Mouse (Mus musculus) left cerebral cortex, postnatal 25 days (tissue): ENCODE results near the gene Hoxa3. TPM values are rescaled to one million over a fixed set of nuclear protein-coding genes. Genes with fewer than 3 reads are reported as not detected.

Experiments
- DNase-seq, 2 experiments: peaks; one replicate each; pipeline ENCODE4 v3.0.0; 2022; ENCODE audit warnings: low spot score in 2 of 2, mixed read lengths in 1 of 2
- intact Hi-C: fragments of 180-260 bp; cut with DNase I; formaldehyde crosslinking; loops from one replicate; pipeline ENCODE4 v1.15.1; 2025
- total RNA-seq, 2 experiments: library from RNA; stranded (reverse); gene quantifications; 2 replicates each; pipeline ENCODE4 v1.2.3; 2021

Hoxa3 gene
- total RNA-seq, 2 experiments from 2014 or later: not detected

DNA sequence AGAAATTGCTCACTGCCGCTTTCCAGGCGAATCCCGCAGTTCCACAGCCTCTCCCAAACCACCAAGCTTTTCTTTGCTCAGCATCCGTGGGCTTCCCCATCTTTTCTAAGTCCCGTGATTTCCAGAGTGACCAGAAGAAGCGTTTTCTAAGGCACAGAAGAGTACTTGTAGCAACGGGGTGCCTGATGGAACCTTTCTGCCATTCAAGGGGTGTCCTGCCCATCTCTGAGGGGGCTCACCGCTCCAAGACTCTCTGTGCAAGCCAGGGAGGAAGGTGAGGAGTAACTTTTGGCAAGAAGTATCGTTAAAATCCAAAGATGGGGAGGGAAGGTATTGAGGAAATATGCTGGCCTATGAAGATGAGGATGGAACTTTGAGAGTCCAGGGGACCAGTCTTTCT, 35.3 kb downstream of the Hoxa3 start:
- intact Hi-C loops: no loop called here
- DNase-seq: no peak

DNA sequence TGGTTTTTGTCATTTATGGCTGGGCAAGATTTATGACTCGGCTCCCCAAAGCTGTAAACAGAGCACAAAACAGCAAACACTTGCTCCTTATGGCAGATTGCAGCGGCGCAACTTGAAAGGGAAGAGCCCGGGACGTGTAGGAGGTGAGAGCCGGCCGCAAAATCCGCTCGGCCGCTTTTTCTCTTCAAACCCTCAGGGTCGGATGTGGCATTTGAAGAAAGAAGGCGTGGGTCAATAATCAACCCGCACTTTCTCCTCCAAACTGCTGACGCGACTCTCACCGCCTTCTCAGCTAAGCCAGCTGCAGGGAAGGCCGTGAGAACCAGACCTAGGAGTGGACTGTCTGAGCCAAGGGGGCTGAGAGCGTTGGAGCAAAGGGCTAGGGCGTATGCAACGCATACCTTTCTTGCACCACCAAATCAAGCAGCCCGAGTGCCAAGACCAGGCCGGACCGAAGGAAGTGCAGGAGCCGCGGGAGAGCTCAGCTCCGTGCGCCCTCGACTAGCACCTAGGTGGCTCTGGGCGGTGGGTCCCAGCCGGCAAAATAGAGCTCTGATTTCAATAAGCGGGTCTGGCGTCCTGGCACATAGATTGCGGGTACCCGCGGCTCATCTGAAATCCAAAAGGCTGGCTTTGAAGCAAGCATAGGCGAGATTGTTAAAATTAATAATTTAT, 35.9 kb downstream of the Hoxa3 start, which contains the start of gene 5730596B20Rik:
5730596B20Rik (plus strand) TSS at position 438 of the 675 bp plus-strand sequence.
- no peak for DNase-seq
- intact Hi-C loops: no loop called here

GRCm38 (mm10) chr6:52176391-52176790, 36.7 kb downstream of the Hoxa3 start:
- intact Hi-C loops: no loop called here
- no peak for DNase-seq

- intact Hi-C loops: no loop called here
- DNase-seq: no peak
Observed at GRCm38 (mm10) chr6:52175864-52176263, 37.3 kb downstream of the Hoxa3 start.

DNA sequence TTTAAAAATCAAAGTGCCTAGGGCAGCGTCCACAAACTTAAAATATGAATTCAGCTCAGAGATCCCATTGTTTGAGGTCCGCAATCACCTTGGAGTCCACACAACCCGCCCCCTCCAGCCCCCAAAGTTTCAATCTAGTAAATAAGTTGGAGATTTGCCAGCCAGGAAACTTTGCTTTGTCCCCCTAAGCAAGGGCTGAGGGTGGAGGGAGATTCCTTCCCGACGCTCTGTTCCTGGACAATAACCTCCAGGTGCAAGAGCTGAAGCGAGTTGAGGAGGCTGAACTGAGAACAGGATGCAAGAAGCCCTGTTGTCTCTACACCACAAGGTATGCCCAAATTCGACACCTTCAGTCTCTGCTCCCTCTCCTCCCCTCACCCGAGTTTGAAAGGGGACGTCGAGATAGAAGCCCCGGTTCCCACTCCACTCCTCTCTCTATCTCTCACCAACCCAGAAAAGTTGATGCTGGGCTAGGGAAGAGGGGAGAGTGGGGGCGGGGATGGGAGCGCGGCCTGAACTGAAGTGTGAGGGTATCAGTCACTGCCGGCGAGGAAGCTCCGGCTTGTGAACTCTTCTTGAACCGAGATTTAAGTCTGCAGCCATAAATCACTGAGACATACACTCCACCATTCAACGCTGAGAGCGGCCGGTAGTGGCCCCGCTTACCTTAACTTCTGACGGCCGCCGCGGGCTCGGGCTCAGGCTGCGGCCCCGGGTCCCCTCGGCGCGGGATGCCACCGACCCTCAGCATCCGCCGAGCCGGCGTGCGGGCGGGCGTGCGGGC, 38.0 kb downstream of the Hoxa3 start:
- intact Hi-C loops: no loop called here
- no peak for DNase-seq

DNA sequence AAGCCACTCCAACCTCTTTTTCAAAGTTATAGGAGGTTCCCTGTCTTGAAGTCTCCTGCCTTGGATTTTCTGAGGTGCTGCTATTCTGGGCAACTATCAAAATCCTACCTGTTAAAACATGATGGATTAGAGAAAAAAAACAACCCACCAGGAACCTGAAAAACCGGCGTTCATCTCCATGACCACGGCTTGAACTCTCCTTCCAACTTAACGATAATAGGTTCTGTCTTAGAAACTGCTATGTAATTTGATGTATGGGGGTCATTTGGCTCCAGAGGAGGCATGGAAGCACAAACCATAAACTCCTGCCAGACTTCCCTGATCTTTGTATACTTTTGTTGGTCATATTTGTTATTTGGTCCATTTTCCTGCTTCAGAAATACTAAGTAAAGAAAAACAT, 39.5 kb downstream of the Hoxa3 start:
- intact Hi-C loops: no loop called here
- no peak for DNase-seq

GRCm38 (mm10) chr6:52172501-52172900, 40.6 kb downstream of the Hoxa3 start:
- intact Hi-C loops: no loop called here
- DNase-seq: no peak

- DNase-seq: no peak
- intact Hi-C loops: no loop called here
Observed at GRCm38 (mm10) chr6:52171938-52172337, 41.2 kb downstream of the Hoxa3 start.

DNA sequence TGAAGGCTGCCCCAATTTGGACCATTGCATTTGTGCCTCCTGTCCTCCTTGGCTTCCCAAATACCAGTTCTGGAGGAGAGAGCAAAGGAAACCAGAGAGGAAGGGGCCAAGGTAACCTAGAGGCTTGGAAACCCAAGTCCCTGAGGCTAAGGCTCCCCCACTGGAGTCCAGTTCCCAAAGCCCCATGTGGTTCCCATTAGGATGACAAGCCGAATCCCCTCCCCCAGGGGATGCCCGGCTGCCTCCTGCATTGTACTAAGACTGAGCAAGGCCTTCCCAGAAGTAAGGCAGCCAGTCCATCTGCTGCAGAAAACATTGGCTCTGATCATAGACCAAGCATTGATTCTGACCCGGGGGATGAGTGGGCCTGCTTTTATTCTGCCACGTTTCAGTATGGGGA, 41.8 kb downstream of the Hoxa3 start:
- intact Hi-C loops: no loop called here
- no peak for DNase-seq

GRCm38 (mm10) chr6:52170898-52171223, 42.3 kb downstream of the Hoxa3 start:
- intact Hi-C loops: no loop called here
- no peak for DNase-seq

DNA sequence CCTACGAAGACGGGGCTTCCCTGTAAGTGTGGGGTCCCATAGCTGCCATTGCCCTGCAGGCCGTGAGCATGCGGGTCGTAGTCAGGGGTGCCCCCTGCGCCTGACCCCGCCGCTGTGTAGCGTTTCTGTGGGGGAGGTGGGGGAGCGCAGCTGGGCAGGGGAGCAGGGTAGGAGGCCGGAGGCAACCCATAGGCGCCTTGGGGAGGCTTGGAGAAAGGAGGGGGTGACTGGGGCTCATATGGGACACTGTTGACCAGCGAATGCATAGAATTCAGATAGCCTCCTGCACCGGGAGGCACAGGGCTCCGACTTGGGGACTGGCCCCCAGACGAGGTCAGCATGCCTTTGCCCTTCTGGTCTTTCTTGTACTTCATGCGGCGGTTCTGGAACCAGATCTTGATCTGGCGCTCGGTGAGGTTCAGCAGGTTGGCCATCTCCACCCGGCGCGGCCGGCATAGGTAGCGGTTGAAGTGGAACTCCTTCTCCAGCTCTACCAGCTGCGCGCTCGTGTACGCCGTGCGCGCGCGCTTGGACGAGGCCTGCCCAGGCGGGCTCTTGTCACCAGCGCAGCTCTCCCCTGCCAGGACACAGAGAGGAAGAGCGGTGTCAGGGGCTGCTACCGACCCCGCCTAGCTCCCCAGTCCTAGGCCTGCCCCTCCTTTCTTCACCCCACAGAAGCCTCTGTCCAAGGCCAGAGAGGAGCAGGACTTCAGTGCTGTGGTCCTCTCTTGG, 42.8 kb downstream of the Hoxa3 start:
- intact Hi-C loops: no loop called here
- no peak for DNase-seq

GRCm38 (mm10) chr6:52169499-52170165, 43.5 kb downstream of the Hoxa3 start:
- intact Hi-C loops: no loop called here

DNA sequence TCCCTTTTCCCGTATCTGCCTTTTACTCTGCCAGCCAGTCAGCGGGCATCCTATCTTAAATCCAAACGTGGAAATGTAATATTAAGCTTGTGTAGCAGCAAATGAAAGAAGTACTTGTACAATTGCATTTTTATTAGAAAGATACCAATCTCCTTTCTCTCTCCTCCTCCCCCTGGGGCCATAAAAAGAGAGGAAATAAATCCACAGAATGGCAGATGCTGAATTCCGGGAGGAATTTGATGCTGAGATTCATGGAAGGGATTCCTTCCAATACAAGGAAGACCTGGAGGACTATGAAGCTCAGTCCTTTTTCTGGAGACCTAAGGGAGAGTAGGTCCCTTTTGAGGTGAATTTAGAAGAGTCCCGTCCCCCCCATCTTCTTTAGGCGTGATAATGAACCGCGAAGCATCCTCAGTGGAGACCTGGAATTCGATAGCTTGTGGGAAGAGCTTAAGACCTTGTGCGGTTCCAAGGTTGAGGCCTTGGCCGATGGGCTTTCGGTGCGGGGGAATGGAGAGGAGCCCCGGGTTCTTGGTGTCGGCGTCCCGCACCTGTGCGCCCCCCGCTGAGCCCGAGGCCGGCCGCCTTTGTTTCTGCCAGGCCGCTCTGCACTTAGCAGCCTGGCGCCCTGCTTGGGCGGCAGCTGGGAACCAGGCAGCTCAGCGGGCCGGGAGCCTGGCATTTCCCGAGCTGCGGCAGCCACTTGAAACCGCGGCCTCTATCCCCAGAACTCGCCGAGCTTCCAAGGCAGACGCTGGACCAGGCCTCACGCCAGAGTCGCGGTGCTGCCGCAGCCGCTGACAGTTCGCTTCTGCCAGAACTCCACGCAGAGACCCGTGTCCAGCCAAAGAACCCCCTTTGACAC, 44.7 kb downstream of the Hoxa3 start:
- intact Hi-C loops: no loop called here
- no peak for DNase-seq

More at GRCm38 (mm10) chr6:52169499-52170165, 43.5 kb downstream of the Hoxa3 start:
- no peak for DNase-seq

- DNase-seq: no peak
- intact Hi-C loops: no loop called here
Observed at GRCm38 (mm10) chr6:52167736-52168161, 45.4 kb downstream of the Hoxa3 start.

- DNase-seq: no peak
- intact Hi-C loops: no loop called here
Observed at GRCm38 (mm10) chr6:52167176-52167575, 46.0 kb downstream of the Hoxa3 start.

- intact Hi-C loops: no loop called here
- no peak for DNase-seq
Observed at GRCm38 (mm10) chr6:52166431-52167077, 46.6 kb downstream of the Hoxa3 start.

GRCm38 (mm10) chr6:52165441-52166370, 47.4 kb downstream of the Hoxa3 start:
- intact Hi-C loops: no loop called here

More at GRCm38 (mm10) chr6:52165441-52166370, 47.4 kb downstream of the Hoxa3 start:
- no peak for DNase-seq
